Mouse (Mus musculus): ENCODE results near the gene Ccr1l1.

GRCm38 (mm10) chr9:123975630-123976029 lies 2.6 kb downstream of the Ccr1l1 start:
- TF ChIP-seq CTCF (IDR thresholded peaks at IDR 0.05; ENCODE audit: borderline replicate concordance, insufficient read depth, low read length) (no peak), POLR2A (IDR thresholded peaks at IDR 0.05; ENCODE audit: low read depth, low read length) (no peak)
